Mouse (Mus musculus) adrenal gland, postnatal 10 days (tissue): ENCODE measurements at regions not wholly inside any gene's neighbourhood (a gene's known extent, or its start where the extent isn't known, plus 50 kb on each side); places are given as distances from the start of the nearest gene placed in this dataset.

Experiments used
- DNase-seq: peaks from one replicate; pipeline ENCODE4 v3.0.0; 2021; ENCODE audit warnings: mixed read lengths

DNA sequence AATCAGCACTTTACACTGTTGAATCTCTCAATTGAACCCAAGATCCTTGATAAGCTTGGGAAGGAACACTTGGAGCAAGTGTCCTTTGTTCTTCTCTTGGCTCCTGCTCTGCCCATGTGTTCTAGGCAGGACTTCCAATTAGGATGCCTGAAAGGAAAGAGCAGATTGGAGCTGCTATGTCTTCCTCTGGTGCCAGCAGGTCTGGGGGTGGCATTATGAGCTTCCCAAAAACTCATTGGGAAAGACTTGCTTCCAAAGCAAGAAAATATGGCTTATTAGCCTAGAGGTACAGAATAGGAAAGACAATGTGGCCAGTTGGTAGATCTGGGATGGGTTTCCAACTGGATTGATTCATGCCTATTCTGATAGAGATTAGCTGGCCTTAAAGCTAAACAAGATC lies 959.1 kb downstream of the Slc4a3 start:
- DNase-seq, result no peak

DNA sequence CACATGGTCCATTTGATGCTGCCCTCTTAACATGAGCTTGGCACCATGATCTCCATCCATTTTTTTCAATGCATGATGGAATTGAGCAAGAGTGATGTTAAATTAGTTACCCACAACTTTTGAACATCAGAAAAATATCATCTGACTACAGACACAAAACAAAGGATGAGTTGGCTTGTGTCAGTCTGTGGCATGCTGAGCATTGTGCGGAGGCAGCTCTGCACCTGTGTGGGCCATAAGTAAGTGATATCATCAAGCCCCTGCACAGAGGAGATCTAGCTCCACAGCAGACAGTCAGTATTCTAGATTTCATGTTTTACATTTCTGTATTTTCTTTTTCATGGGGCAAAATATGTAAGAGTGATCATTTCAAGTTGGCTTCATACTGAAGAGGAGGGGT lies 962.8 kb downstream of the Slc4a3 start:
- no peak for DNase-seq

DNA sequence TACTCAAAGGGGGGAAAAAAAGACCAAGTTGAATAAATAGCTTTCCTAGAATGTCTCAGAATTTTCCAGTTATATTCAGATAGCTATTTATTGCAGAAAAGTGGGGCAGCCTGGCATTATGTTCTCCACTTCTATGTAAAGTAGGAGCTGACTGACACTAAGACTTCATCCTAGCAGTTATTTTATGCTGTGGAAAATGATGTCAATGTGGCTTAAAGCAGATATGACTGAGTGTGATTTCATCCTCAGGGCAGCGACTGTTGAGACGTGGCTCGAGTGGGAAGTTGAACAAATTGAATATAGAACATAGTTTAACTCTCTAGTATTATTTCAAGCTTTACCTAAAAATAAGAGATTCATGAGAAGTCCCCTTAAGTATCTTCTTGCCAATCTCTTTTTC lies 963.4 kb downstream of the Slc4a3 start:
- DNase-seq, result no peak

DNA sequence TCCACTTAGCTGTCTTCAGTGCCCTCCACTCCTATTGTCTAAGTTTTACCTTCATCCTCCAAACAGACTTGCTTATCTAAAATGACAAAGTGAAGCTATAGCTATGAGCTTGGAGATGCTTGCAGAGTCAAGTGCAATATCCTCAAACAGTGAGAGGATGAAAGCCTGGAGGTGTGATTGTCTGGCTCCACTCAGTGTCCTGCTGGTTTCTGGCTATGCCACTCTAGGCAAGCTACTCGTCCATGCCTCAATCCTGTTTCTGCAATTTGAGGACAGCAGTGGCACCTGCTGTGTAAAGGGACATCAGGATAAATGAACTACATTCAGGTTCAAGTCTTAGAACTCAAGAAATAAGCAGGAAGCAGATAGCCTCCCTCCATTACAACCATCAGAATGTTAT lies 966.1 kb downstream of the Slc4a3 start:
- no peak for DNase-seq

DNA sequence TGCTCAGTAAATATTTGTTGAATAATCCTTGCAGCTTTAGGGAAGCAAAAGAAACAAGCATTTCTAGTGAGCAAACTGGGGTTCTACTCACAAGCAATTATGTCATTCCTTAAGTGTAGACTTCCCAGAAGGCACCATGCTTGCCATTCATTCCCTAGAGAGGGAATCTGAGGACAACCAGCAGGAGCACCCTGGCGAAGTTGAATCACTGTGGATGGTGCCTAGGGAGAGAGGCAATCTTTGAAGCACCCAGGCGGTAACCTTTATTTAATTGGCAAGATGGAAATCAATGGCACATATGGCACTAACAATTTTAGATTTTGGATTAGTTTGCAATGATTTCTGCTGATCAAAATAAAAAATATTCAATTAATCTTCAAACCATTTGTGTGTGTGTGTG lies 967.4 kb downstream of the Slc4a3 start:
- DNase-seq, result no peak

DNA sequence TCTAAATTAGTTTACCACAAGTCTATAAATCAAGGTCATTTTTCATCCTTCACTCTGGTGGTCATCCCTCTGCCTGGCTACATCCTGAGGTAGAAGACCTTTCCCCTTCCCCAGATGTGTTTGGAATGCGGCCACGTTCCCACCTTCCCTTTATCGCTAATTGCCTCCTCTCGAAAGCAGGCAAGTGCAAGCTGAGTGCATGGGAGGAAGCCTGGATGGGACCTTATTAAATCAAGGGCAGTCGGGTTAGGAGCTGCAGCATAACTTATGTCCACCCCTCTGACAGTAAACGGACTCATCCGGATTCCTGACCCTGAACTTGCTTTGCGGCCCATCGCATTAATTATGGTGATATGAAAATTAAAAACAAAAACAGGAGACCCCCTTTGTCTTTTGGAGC lies 983.5 kb downstream of the Slc4a3 start:
- no peak for DNase-seq

DNA sequence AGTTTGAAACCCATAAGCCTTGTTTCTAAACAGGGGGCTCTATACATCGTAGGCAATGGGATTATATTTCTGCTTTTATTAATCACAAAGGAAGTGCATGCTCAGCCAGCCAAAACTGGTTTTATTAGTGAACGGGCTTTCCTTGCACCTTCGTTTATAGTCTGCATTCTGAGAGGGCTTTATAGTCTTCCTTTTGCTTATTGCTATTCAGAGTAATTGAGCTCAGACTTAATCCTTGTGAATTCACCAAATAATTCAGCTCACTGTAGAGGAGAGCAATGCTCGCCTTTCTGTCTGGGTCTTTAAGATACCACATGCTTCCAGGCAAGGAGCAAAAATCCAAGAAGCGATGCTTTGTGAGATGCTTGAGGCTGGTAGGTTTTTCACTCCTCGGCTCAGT lies 984.3 kb downstream of the Slc4a3 start:
- DNase-seq, result no peak

DNA sequence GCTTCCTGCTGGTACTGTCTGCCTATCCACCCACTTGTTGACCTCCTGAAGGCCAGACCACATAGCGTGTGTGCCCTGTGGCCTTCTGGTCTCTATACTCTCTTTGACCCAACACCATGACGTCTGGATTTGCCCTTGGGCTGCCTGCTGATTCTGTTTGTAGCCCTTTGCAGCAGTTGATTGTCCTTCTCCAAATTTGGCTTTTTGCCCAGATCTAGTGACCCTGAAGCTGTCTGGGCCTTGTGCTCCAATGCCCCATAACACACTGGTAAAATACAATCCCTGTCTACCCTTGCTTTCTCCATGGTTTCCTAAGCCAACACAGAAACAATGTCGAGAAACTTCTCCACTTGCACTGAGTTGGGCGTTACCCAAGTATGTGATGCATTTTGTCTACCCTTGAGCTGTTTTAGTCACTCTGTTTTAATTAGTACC lies 979.3 kb downstream of the Epha4 start:
- DNase-seq, result peak; percentile 64

DNA sequence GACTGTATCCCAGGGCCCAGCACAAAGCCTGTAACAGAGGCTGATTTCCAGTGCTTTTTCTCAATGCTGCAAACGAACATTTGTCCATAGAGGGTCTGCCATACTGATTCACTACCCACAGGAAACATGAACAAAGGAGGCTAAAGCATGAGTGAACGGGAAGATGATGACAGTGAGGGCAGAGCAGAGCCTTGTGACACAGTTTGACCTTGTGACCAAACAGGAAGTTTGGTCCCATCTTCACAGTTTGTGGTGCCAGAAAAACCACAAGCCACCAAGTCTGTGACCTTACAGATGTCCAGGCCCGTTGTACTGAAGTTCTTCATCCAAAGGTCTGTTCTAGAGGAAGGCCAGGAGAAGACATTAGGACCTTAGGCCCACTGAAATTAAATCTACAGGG lies 974.4 kb downstream of the Epha4 start:
- DNase-seq, result no peak

DNA sequence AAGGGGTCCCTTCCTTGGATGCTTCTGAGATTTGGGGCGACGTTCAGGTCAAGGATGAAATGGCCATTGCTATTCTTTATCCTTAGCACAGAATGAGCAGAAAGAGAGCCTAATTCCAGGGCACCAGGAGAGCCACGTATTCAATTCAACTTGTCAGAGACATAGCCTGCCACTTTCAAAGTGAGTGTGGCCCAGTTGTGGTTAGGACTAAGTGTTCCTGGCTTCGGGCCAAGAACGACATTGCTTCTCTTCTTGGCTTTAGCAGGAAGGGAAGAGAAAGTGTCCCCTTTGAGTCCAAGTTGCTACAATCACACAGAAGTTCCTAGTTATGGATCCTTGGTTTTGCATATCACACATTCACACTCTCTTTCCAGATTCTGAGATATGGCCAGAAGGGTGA lies 964.0 kb downstream of the Epha4 start:
- peak; percentile 41 for DNase-seq

DNA sequence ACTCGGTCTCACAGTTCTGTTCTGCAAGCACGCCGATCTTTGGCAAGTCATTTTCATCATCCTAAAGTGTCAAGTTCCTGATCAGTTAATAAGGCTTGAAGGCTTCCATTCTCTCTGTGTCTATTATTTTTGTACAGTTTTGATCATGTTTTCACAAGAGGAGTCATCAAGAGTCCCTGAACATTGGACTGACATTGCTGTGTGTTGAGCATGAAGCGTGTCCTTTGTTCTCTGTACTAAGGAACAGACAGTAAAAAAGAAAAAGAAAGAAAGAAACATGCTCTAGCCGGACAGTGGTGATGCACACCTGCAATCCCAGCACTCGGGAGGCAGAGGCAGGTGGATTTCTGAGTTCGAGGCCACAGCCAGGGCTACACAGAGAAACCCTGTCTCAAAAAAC lies 955.4 kb downstream of the Epha4 start:
- no peak for DNase-seq

DNA sequence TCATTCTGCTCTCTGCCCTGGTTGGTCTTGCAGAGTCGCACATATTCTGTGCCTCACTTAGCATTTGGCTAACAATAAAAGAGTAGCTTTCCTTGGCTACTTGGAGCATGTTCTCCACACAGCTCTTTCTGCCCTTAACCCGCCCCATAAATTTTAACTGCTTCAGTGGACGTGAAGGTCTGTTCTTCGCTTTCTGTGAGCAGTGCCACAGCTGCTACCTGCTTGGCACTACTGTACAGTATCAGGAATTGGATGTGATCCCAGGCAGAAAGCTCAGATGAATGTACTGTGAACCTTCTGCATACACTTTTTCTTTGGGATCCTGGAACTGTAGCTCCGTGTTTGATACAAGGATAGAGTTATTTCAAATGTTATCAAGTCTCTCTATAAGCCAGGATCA lies 939.4 kb downstream of the Epha4 start:
- no peak for DNase-seq

DNA sequence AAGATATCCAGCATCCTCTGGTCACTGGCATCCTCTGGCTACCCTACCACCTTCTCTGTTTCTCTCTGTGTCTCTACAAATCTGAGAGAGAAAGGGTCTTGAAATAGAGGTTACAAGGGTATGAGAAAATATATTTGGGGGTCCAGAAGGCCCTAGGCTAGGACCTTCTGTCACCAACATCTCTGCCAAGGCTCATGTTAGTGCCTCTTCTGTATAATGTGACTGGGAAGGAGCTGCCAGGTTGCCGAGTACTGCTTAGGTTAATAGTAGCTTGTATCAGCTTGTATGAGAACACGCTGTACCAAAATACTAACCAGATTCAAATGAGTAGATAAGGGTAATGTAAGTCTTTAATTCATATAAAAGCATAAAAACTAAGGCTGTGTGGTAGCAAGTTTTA lies 929.0 kb downstream of the Epha4 start:
- no peak for DNase-seq

DNA sequence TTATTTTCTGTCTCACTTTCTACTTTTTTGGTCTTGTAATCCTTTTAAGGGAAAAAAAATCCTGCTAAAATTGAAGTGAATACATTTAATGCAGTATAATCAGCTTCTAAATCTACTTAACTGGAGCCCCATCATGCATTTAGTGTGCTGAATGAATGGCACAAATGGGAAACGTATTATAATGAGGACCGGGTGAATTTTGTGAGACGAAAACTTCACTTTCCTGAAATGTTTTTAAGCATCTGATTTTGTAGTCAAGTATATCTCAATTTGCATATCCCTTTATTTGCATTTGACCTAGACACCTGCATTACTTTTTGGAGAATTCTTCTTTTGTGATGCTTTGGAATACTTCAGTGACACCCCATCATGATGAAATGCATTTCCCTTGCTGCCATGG lies 889.1 kb downstream of the Epha4 start:
- no peak for DNase-seq

DNA sequence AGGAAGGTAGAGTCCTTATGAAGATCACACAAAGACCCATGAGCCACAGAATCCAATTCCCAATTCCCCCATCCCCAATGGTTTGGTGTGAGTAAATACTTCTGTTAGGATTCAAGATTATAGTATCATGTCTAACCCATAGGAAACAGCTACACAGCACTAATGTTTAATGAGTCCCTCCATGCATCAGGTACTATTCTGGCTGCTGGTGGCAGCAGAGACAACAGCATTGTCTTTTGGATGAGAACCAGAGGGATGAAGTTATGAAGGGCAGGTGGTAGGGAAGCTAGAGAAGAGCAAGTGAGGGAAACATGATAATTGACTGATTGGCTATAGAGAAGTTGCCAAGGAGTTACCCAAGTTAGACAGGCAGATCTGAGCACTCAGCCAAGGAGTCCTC lies 885.0 kb downstream of the Epha4 start:
- no peak for DNase-seq

DNA sequence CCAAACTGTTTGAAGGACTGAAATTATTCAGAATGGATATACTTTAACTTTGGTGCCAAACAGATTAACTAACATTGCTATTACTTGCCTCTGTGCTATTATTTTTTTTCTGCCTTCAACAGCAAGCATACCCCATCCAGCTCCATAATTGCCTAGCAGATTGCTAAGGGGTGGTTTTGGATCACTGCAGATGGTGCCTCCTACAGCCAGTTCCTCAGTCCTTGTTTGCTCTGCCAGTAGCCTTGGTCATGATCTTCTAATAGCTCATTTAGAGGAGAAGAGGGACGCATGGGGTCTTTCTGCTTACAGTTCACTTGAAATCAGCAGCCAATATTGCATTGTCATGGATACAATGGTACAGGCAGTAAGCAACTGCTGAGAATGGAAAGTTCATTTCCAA lies 880.8 kb downstream of the Epha4 start:
- DNase-seq, result no peak

DNA sequence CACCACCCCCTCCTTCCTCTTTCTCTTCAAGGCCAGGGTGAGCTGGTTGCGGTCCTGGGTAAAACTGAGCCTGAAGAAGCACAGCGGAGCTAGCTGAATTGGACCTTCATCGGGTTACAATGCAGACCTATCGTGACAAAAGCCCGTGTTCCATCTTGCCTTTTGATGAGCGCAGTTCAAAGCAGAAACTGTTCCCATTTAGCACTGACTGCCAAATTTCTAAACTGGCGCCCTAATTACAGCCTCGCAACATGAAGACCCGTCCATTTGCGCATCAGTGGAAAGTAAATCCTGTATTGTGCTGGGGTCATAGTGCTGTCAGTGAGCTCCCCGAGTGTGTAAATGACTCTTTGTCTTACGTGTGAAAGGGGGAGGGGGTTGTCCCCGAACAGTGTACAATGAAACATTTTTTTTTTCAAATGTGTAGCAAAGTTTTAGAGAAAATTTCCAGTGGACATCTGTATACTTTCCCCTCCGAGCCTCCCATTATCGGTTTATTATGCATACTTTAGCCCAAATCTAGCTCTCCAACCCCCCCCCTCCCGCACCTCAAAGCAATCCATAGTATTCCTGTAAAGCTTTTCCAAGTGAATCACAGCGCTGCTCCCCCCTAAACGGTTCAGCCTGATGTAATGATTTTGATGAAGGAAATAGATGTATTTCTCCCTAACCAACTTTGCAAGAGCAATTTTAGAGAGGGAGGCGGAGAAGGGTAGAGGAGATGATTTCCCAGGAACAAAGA lies 877.4 kb downstream of the Epha4 start:
- DNase-seq, result no peak

DNA sequence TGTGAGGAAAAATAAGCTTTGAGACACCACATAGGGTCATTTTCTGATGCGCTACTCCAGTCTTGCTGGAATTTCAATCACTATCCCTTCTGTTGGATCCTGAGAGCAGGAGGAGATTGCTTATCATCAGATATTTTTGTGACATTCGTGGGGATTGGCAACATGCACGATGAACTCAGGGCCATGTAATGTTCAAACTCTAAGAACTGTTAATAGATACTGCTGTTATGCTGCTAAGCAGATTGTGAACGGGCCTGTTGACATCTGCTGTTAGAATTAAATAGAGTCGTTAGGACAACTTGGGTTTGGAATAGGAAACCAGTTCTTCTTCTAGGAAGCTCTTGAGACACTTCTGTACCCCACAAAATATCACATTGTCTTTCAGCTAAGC lies 876.9 kb downstream of the Epha4 start:
- DNase-seq, result no peak

DNA sequence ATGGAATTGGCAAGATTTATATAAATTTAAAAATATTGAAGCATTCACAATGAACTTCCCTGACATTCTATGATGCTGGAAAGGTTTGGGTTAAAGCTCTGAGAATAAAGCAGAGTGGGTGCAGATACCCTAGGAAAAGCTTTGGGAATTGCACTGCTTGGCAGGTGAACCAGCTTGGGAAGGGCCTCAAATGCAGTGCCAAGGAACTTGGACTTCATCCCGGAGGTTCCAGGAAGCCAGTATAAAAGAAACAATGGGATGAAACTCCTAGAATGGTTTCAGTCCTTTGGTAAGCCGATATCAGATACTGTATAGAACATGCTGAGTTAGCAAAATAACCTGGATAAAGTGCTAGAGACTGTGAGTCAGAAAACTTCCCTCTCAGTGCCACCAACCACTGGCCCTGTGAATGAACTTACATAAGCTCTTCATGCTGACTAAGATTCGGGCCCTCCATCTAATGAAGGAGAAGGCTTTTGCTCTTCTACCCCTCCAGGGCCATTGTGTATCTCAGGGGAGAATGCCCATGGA lies 873.6 kb downstream of the Epha4 start:
- DNase-seq, result no peak

DNA sequence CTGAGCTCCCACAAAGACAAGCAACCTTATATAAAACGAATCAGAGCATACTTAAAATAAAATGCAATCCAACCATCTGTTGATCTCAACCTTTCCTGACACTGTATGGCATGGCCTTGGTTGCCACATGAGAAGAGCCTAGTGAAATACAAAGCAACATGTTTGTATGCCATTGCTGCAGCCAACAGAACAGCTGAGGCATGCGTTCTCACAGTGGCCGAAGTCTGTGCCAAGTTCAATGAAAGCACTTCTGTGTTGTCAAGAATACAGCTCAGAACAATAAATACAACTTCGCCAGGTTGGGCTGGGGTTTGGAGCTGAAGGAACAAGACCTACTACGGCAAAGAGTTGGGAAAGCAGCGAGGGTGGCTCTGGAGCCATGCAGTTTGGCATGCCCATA lies 872.2 kb downstream of the Epha4 start:
- DNase-seq, result no peak

DNA sequence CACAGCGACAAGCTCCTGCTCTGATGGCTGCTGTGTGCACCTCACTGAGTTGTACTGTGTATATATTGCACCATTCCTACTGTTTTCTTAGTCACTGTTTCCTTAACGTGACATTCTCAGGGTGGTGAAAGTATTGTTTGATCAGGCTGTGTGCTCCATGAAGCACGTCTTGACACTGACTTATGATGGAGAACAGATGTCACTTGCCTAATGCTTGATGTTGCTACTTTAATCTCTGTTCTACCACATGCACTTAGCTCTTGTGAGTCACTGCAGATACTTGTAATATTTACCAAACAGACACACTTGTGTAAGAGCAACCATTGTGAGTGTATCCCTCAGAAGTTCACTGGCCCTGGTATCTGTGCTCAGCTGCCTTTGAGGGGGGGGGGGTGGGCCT lies 870.0 kb downstream of the Epha4 start:
- DNase-seq, result no peak

DNA sequence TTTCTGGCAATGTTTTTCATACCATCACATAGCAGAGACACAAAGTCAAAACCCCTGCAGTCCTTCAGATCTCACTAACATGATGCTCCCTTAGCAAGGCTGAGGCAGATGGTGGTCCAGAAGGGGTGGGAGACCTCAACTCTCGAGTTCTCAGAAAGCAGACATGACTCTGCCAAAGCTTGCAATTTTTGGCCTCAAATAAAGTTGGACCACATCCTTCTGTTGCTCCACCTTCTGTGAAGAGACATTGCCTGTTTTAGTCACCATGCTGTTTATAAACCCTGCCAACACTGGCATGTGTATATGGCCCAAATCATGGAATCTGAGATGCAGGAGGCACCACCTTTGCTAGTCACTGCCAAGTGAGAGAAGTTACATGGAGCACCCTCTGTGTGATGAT lies 860.1 kb downstream of the Epha4 start:
- DNase-seq, result no peak

DNA sequence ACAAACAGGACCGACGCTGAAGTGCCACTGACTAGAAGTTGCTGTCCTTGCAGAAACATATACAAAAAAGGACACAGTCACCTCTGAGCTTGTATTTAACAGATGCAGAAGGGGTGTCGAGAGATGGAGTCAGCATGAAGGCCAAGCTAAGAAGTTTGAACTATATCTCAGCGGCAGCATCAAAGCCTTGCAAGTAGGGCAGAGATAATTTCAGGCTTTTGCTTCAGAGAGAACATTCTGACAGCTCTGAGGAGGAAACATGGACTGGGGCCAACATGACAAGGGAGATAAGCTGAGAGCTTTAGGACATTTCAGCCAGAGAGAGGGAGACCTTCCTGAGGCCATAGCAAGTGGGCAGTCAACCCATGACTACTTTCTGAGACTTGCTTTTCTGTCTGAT lies 856.7 kb downstream of the Epha4 start:
- DNase-seq, result peak; percentile 64

DNA sequence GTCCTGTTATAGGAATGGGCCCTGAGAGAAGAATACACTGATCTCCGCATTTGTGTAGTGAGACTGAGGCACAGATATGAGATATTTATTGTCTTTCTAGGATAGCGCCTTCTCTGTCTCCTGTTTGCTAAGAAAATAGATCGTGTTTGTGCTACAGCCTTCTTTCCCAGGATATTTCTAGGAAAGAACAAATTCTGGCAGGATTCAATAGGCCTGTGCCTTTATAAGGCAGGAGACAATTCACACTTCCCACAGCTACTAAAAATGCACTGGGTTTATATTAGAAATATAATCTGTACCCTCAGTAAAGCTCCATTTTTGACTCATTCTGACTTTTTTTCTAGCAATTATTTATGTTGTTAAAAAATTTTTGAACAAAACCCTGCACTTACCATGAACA lies 854.7 kb downstream of the Epha4 start:
- DNase-seq, result no peak

DNA sequence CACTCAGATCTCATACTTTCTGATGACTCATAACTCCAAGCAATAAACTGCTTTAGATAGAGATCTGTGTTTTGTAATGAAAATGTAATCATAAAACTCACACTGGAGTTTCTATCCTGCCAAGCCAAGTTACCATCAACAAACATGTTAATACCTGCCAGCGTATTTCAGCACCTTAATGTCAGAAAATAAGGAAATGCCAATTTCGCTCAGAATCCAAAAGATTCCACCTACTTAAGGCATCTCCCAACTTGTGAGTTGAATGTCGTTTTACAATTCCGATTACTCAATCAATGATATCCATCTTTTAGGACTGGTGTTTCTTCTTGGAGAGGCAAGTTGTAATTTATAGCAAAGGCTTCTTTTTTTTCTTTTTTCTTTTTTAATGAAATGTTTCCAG lies 850.5 kb downstream of the Epha4 start:
- DNase-seq, result no peak
